Mouse (Mus musculus): ENCODE results near the gene S100a10.

- no peak for TF ChIP-seq CTCF (IDR thresholded peaks at IDR 0.05; ENCODE audit: control insufficient read depth, insufficient read depth, insufficient replicate concordance, low read depth, low read length)
- TF ChIP-seq POLR2A (IDR thresholded peaks at IDR 0.05; ENCODE audit: control insufficient read depth, low read depth, low read length) = no peak
These were observed 43.1 kb upstream of the S100a10 start for GRCm38 (mm10) chr3:93511801-93512200.

All from testis, adult 2 months (tissue).